Mouse (Mus musculus) ES-CJ7 (cell line): Measurements from ENCODE around the gene Rims4.

ENCODE experiments used
- DNase-seq: peaks from one replicate; pipeline ENCODE4 v3.0.0; 2011; ENCODE audit warnings: low read depth, low spot score

The Rims4 gene

DNA sequence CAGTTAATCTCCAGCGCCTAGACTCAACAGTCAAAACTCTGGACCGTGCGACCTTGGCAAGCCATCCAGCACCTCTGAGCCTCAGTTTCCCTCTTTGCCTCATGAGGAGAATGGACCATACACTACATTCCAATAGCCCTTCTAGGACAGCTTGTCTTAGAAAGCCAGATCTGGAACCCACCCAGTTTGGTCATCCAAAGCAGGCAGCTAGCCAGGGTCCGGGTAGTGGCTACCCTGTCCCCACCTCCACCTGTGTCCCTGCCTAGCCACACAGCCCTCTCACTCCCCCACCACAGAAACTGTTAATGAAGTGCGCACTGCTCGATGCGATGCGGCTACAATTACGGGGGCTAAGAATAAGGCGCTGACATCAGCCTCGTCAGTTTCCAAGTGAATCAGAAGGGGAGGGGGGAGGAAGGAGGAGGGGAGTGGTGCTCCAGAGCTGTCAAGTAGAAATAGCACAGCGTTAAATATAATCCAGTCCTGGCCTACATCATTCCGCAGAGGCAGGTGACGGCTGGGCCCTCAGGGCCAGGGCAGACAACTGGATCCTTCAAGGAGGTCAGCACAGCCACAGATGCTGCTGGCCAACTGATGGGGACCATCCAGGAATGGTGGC lies 6.5 kb downstream of the Rims4 start:
- no peak for DNase-seq

DNA sequence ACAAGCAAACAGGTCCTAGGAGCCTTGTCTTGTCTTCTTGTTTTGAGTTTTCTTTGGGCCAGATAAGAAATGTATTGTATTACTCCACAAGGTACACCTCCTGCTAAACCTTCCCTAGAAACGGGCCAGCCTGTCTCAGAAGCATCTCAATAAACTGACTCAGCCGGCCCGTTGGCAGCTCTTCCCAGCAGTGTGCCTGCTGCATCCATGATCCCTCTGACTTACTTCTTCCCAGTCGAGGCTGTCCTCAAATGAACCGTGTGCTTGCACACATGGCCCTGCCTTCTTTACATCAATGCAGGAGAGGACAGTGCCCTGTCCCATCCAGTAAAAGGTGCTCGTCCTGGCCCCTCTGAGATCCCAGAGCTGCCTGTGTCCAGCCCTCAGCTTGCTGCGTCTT lies 8.9 kb downstream of the Rims4 start:
- DNase-seq, result no peak

DNA sequence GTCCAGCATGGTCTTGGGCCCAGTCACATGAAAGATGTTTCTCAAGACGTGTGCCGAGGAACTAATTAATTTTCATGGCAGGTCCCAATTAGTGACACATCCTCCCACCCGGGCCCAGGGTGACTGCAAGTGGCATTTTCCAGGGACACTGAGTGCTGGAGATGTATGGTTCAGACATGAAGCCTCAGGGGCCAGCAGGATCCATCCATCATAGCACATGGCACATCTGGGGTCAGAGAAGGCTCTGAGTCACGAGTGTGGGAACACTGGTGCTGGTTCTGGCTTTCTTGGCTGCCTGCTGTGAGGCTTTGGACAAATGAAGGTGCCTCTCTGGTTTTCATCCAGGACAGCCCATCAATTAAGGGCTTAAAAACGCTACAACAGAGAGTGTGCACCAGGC lies 11.4 kb downstream of the Rims4 start:
- no peak for DNase-seq

DNA sequence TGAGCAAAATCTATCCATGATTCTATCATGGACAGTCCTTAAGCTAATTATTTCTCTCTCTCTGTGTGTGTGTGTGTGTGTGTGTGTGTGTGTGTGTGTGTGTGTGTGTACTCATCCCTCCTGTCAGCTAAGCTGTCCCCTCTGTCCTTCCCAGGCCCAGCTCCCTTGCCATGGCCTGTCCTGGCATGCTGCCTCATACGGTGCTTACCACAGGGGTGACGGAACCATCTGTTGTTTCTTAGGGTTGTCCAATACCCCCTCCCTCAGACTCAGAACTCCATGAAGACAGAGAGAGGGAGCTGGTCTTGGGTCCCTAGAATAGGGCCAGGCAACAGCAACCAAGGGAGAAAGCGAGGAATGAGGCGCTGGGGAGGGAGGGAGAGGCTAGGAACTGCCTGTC lies 14.2 kb downstream of the Rims4 start:
- DNase-seq, result no peak

DNA sequence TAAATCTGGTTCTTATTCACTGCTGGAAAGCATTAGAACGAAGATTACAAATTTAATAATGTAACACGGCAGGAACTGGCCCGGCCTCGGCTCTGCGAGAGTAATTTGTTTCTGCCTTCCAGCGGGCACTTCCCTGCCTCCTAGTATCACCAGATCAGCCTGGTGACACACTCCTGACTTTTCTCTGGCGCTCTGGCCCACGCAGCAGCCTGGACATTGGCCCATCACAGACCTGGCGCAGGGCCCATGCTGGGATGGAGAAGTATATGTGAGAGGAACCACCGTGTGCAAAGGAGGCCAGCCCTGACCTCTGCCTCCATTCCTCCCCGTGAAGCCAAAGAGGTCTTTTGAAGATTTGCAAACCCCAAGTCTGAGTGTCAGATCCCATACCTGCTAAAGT lies 15.0 kb downstream of the Rims4 start:
- no peak for DNase-seq

DNA sequence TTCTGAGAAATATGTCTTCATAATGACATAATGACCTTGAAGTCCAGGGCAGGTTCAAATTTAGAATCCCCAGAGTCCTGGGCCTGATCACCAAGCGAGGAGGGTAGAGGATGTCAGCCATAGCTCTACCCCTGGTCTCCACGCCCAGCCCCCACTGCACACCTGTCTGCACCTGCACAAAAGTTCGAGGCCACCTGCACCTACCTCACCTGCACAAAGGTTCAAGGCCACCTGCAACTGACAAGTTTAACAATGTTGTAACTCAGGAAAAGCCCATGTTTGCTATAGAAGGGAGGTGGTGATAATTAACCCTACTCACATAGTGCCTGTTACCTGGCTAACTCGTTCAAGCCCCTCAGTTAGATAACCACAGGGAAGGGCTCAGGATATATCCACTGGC lies 16.0 kb downstream of the Rims4 start:
- DNase-seq, result no peak

DNA sequence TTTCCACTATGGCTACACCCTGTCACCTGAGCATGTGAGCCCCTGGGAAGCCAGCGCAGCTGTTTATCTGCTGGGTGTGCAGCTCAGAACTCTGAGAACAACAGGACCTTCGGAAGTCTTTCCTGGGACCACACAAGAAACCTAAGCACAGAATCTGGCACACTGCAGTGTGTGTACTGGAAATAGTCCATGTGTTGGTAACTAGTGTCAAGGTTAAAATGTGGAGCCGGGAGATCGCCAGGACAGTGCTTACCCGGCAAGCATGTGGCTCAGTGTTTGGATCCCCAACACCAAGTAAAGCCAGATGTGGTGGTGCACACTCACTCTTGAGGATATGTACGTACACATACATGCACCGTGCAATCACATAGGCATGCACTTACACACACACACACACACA lies 17.4 kb downstream of the Rims4 start:
- DNase-seq, result no peak

DNA sequence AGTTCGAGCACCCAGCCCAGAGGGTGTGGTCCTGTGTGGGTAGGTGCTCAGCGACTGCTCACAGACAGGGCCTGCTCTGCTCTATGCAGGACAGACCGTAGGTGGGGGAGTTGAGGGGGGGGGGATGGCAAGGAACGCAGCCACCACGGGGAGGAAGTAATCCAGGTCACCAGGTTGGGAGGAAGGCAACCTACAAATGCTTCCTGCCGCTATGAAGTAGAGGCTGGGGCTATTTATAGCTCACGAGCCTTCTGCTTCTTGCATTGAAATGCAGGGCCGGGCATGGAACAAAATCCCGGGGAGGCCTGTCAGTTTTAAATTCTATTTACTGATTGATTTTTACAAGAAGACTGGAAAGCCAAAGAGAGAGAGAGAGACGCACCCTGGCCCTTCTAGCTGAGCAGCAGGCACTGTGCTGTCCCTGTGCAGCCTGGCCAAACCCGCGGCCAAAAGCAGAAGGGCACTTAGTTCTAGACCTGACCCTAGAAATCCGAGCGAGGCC lies 18.5 kb downstream of the Rims4 start:
- DNase-seq, result no peak

DNA sequence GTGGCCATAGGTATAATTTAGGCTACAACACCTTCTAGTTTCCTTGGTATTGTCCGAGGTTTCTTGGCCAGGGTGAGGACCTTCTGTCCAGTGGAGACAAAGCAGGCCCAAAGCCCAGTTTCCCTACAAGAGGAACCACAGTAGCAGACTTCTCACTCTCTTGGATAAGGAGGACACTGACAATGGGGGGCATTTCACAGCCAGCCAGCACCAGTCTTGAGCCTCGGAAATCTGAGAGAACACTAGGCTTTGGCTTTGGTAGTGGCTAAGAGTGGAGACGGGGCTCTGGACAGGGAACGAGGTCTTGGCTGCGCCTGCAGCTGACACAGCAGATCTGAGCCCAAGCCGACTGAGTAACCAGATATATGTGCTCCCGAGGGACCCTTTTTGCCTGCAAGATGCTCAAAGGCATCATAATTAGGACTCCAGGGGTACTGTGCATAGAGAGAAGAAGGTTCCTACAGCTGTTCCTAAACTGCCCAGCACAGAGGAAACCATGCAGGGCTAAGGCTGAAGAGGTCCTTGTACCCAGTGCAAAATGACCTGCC lies 20.4 kb downstream of the Rims4 start:
- no peak for DNase-seq

DNA sequence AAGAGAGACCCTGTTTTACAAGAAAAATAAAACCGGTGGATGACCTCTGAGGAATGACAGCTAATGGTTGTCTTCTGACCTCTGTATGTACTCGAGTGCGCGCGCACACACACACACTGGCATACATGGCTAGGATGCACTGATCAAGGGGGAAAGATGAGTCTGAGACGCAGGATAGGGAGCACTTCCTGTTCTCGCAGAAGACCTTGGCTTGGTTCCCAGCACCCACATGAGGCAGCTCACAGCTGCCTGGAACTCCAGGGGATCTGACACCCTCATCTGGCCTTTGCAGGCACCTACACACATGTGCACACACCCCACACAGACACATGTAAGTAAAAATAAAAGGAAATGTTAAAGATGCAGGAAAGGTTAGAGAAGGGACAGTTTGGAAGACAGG lies 21.5 kb downstream of the Rims4 start:
- DNase-seq, result no peak

DNA sequence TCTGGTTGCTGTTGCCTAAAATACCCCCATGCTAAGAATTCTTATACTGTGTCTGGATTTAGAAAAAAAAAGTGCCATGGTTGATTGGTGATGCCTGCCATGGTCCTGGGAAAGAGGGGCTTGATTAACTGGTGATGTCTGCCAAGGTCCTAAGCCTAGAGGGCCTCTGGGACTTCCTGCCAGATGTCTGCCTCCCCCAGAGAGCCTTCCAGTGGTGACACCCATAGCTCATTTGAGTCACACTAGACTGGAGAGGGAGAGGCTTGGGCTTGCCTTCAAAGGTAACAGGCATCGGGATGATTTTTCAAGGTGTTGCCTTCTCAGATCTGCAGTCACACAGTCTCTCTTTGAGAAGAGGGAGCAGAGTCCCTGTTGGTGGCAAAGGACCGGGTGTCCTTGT lies 23.3 kb downstream of the Rims4 start:
- DNase-seq, result no peak

DNA sequence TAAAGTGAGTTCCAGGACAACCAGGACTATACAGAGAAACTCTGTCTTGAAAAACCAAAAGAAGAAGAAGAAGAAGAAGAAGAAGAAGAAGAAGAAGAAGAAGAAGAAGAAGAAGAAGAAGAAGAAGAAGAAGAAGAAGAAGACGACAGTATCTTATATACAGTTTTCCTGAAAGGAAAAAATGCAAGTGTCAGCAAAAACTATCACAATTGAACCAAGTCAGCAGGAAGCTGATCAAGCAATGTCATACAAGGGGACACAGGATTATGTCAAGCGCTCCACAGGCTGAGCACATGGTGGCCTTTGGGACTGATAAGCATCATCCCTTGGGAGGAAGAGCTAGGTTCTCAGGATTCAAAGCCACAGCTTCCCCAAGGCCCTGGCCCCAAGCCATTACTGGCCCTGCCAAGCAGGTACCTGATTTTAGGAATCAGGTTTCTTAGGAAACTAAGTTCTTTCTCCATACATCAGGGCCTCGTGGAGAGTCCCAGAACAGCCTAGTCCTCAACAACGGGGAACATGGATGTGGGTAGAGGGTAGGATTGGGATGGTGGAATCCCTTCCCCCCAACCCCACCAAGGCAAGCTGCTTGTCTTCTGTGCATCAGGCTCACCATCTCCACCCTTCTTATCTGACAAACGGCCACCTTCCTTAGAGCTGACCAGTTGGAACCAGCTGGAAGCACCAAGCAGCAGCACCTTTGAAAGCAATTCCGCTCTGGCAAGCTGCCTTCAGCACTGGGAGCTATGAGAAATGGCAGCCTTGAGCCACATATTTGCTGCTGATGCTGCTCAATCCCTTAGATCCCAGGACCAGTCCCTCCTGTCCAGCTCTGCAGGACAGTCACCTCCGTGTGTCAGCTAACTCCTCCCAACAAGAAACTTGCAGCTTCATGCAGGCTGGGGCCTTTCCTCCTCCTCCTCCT lies 24.8 kb downstream of the Rims4 start:
- no peak for DNase-seq

DNA sequence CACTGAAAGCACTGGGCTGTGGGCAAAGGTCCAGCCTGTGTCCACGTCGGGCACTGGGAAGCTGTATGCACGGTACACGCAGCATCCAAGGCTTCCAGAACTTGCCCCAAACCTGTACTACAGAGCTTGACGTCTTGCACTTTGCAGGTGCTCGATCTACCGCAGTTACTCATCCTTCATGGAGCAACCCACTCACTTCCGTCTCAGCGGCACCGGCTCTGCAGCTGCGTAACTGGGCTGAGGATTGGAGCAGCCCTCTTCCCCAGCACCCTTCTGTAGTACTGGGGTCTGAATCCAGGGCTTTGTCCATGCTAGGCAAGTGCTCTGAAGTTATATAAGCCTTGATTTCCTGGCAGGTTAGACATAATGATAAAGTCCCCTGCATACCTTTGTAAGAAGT lies 27.2 kb downstream of the Rims4 start:
- DNase-seq, result no peak

DNA sequence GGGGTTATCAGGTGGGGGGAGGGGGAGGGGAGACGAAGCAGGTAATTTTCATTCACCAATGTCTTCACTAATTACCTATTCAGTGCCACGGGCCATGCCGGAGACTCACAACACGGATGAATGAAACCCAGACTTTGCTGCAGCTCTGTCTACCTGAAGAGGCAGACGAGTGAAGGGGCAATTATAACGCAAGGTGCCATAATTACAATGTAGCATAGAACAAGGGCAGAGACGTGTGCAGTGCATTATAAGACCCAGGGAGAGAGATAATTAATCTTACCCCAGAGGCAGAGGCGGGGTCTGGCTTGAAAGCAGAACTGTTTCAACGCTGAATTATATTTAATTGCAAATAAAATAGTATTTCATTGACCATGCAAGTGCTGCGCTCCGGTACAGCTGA lies 27.9 kb downstream of the Rims4 start:
- no peak for DNase-seq

DNA sequence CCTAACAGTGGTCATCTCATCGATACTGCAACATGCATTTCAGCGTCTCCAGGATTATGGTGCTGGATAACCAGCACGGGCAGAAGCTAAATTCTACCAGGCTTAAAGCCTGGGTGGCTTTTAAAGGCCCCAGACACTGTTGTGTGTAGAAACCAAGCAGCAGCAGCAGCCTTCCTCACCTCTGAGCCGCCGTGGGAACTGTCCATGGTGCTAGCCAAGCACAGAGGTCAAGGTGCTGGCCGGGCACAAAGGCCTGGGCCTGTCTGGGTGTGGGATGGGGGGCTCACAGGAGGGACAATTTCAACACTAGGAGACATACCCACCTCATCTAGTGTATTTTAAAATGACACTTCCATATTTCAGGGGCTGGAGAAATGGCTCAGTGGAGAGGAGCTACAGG lies 29.1 kb downstream of the Rims4 start:
- DNase-seq, result peak; percentile 28

DNA sequence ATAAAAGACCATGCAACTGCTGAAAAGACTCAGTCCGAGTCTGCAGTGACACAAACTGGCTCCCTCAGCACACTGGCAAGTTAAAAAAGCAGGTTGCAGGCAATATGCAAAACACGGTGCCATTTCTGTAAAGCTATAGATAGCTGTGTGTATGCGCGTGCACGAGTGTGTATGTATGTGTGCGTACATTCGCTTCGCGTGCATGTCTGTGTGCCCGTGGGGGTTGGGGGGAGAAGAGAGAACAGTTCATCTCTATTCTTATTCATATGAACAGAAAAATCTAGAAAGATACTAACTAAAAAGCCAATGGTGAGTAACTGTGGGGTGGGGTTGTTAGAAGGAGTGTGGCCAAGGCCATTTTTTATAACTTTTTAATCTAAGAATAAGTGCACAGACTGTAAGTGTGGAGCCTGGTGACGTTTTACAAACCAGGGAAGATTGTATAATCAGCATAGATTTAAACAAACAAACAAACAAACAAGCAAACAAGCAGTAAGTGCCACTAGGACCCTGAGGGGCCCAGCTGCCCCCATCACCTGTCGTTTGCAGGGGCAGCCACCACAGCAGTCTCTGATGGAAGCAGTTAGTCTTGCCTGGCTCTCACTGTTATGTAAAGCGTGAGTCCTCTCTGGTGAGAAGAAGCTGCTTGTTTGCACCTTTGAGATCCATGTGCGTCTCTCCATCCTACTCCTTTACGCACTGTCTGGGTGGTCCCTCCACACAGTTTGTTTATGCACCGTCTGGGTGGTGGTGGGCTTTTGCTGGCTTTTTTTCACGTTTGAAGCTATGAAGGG lies 35.4 kb downstream of the Rims4 start:
- peak; percentile 28 for DNase-seq

DNA sequence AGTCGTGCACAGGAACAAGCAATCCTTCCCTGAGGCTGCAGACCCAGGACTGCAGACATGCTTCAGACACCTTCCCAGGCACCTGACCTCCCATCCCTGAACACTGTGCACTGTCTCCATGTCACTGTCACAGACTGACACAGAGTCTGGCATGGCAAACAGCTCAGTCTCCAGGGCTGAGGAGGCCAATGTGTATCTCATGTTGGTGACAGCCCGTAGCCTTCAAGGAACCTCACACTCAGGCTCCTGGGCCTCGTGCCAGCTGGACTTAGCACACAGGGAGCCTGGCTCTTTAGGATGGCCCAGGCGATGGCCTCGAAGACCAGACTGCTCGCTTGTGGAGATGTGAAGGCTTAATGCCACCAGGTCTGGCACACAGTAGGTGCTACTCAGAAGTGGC lies 37.6 kb downstream of the Rims4 start:
- no peak for DNase-seq

DNA sequence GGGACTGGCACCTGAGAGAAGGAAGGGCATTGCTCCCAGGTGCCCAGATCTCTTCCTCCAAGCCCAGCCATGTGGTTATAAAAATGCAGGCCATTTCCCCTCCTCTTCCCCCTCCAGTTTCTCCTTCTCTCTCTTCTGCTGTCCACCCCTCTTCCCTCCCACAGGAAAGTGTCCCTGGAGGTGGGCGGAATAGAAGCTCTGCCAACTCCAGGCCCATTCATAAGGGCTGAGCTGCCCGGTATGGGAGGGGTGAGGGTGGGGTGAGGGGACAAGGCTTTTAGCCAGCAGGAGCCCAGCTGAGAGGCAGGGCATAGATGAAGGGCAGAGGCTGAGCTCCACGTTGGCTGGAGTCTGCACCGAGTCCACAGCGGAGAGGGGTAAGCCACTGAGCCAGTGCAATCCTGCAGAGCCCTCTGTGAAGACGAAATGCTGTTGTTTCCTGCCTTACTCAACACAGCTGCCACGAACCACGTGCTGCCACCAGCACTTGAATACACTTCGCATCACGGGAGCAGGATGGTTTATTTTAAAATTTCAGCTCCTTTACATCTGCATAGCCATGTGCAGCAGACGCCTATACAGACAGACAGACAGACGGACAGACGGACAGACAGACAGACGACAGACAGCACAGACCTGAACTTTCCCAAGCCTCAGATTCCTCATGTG lies 41.5 kb downstream of the Rims4 start:
- DNase-seq, result no peak

DNA sequence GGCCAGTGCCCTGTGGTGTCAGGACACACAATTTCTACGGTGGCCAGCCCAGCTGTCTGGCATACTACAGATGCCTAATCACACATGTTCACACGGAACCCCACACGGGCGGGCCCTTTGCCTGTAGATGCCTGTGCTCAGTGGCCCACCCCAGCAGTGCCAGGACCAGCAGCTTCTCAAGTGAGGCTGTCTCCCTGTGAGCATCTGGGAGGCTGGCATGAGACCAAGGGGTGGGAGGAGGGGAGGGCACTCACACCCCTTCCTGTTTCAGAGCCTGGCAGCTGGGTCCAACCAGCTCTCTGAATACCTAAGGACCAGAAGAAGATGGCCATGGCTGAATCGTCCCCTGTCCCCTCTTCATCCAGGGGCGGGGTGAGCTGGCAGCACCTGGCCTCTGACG lies 43.0 kb downstream of the Rims4 start:
- DNase-seq, result no peak

DNA sequence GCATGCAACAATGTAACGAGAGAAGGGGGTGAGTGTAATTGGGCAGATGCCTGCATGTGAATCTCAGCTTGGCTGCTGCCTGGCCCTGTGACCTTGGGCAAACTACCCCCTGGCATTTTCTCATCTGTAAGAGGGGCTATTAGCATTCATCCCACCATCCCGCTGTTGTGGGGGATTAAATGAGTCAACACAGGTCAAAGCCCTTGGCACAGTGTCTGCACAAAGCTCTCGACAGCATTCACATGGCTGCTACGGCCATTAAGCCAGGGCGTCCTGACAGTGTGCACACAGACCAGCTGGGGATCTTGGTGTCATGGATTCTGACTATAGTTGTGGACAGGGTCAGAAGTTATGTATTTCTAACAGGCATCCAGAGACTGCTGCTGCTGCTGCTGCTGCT lies 43.6 kb downstream of the Rims4 start:
- no peak for DNase-seq

DNA sequence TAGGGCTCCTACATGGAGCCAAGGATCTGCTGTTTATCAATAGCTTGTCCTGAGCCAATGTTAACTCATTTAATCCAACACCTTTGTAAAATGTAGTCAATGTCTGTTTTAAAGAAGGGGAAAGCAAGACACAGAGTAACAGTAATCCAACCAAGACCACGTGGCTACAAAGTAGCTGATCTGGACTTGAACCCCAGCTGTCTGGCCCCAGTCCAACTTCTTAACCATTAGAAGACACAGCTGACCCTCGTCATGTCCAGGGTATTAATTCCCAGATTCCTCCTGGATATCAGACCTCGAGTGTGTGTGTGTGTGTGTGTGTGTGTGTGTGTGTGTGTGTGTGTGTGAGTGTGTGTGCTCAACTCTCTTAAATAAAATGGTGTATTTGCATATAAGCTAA lies 46.6 kb downstream of the Rims4 start:
- DNase-seq, result no peak

DNA sequence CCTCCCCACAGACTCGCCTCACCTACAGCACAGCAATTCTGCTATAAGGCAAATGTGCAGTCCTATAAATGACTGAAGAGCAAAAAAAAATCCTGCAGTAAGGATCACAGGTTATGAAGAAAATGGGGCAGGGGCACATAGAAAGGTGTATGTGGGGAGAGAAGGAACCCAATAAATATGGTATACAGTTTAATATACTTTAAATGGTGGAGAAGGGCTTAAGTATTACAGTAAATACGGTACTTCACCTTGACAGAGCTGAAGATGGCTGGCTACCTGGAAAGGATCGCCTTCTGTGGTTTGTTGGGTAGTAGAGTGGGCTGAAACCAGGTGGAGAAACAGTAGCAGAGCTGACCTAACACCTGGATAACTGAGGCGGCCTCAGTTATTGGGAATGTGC lies 47.2 kb downstream of the Rims4 start:
- no peak for DNase-seq
